Mouse (Mus musculus) forebrain, postnatal 0 days (tissue): Measurements from ENCODE around the gene Gm49361. TPM values are rescaled to one million over a fixed set of nuclear protein-coding genes. Genes with fewer than 3 reads are reported as not detected.
"Not testable (repeated sequence)": the region's sequence is repeated elsewhere in the genome, so short reads cannot be mapped to it uniquely, and the experiment has no call there.

Source experiments
- ATAC-seq: fragments of 200-750 bp; cut with Nextera tagmentation; 2 replicates; pipeline ENCODE4 v1.8.0; 2017; ENCODE audit warnings: mild to moderate bottlenecking, moderate library complexity
- DNase-seq: peaks from one replicate; pipeline ENCODE4 v3.0.0-alpha.2; 2015
- H3K27ac ChIP-seq: fragments of 300-500 bp; sonication (generic); 2 replicates; pipeline ENCODE4 v1.5.1; 2014; ENCODE audit warnings: low read depth, mild to moderate bottlenecking, antibody characterized with exemption, low read length, moderate library complexity, mixed read lengths
- H3K27me3 ChIP-seq: fragments of 300-500 bp; sonication (generic); 2 replicates; pipeline ENCODE4 v1.6.1; 2014; ENCODE audit warnings: mild to moderate bottlenecking, low read length, mixed read lengths; ENCODE audit not compliant: insufficient read depth
- H3K36me3 ChIP-seq: fragments of 300-500 bp; sonication (generic); 2 replicates; pipeline ENCODE4 v1.6.1; 2014; ENCODE audit warnings: mild to moderate bottlenecking, moderate library complexity; ENCODE audit not compliant: insufficient read depth
- H3K4me1 ChIP-seq: fragments of 300-500 bp; sonication (generic); 2 replicates; pipeline ENCODE4 v1.6.1; 2014; ENCODE audit warnings: antibody characterized with exemption; ENCODE audit not compliant: insufficient read depth
- H3K4me2 ChIP-seq: fragments of 300-500 bp; sonication (generic); 2 replicates; pipeline ENCODE4 v1.6.1; 2014; ENCODE audit warnings: low read depth, mild to moderate bottlenecking, moderate library complexity
- H3K4me3 ChIP-seq: fragments of 300-500 bp; sonication (generic); 2 replicates; pipeline ENCODE4 v1.5.1; 2014; ENCODE audit warnings: low read depth, low read length, mixed read lengths
- H3K9ac ChIP-seq: fragments of 300-500 bp; sonication (generic); 2 replicates; pipeline ENCODE4 v1.6.1; 2014; ENCODE audit warnings: mild to moderate bottlenecking
- H3K9me3 ChIP-seq: fragments of 300-500 bp; sonication (generic); 2 replicates; pipeline ENCODE4 v1.6.1; 2016; ENCODE audit warnings: low read length
- CTCF ChIP-seq: sonication (generic); IDR thresholded peaks from 2 replicates; pipeline ENCODE4 v1.5.1; 2016; ENCODE audit warnings: antibody characterized with exemption, control low read depth, low read depth
- WGBS: fragments of 180-500 bp; shearing (Covaris S2); extraction: QIAGEN DNeasy Blood & Tissue Kit; methylation state at CpG from one replicate; pipeline ENCODE4 v1.1.7; 2014; 5-methylcytosine and 5-hydroxymethylcytosine counted together
- polyA plus RNA-seq: library from polyadenylated mRNA; unstranded; fragments of >200 nt; fragmentation: Nextera tagmentation; extraction: Ambion mirVana; gene quantifications from 2 replicates; pipeline ENCODE4 v1.2.1, GENCODE M21; 2015
- total RNA-seq: library from RNA; depleted of rRNA; stranded (reverse); fragments of >200 nt; gene quantifications from 2 replicates; pipeline ENCODE4 v1.2.3, GENCODE M21; 2014

The Gm49361 gene
- total and polyA plus RNA-seq, 2 experiments from 2014 or later: not detected

- no peaks in the 10 kb centered on the region for H3K4me1 ChIP-seq
- ATAC-seq (peak; percentile 32; the same call in 1 of the 2 replicates), DNase-seq (no peak)
- no peak overlapping the region for H3K27ac ChIP-seq
- TF ChIP-seq CTCF: no peak
- no peak overlapping the region for H3K4me2 ChIP-seq
- no peaks in the 10 kb centered on the region for H3K27me3 ChIP-seq
- no peaks in the 10 kb centered on the region for H3K36me3 ChIP-seq
- H3K4me3 ChIP-seq: no peak overlapping the region
- H3K9me3 ChIP-seq: no peaks in the 10 kb centered on the region
- WGBS: 27% methylated on average over 10 of the region's 10 CpGs
- H3K9ac ChIP-seq: no peak overlapping the region
Measured at GRCm38 (mm10) chr14:57760447-57761412, 14.8 kb upstream of the Gm49361 start.

DNA sequence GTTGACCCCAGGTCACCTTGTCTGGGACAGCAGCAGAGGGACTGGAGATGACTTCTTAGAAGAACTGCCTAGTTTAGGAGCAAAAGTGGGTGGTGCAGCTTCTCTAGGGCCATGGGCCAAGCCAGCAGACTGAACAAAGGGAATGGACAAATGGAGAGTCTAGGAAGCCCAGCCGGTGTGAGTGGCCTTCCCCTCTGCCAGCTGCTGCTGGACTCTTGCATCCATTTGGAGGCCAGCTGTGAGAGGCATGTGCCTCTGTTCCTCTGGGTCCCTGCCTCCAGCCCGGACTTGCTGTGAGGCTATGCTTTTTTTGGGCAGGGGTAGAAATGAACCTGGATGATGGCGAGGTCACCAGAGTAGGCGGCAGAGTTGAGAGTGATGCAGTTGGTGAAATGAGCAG lies 12.3 kb upstream of the Gm49361 start, which contains the start of gene Lats2:
Gene Lats2, minus strand, starts transcription at position 152 of the 400 bp plus-strand sequence.
- H3K4me3 ChIP-seq: no peak within 1 kb of the TSS
- no peak for TF ChIP-seq CTCF
- H3K4me1 ChIP-seq: no peaks in the 10 kb centered on the region
- no peak for DNase-seq
- no peak within 1 kb of the TSS for H3K27ac ChIP-seq
- no peaks in the 10 kb centered on the region for H3K27me3 ChIP-seq
- ATAC-seq: no peak
- 86% methylated on average over 4 of the region's 4 CpGs for WGBS
- H3K9me3 ChIP-seq: no peaks in the 10 kb centered on the region
- no peaks in the 10 kb centered on the region for H3K36me3 ChIP-seq
- H3K9ac ChIP-seq: no peak within 1 kb of the TSS
- H3K4me2 ChIP-seq: no peak within 1 kb of the TSS

DNA sequence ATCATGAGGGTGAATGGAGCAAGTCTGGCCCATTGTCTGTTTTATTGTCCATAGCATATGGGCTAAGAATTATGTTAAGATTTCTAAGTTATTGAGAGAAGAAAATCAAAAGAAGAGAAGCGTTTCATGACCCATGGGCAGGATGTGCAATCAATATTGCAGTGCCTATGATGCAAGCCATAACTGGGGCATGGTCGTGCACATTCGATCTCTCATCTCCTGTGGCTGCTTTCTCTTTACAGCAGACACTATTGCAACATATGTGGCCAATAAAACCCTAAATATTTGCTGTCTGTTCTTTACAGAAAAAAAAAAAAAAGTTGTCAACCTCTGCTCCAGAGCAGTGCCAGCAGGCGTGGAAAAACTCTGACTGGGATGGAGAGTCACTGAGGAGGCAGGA lies 10.2 kb upstream of the Gm49361 start:
- no peaks in the 10 kb centered on the region for H3K27me3 ChIP-seq
- H3K4me2 ChIP-seq: no peak overlapping the region
- no peaks in the 10 kb centered on the region for H3K4me1 ChIP-seq
- DNase-seq: no peak
- no peak overlapping the region for H3K9ac ChIP-seq
- no peak overlapping the region for H3K27ac ChIP-seq
- H3K9me3 ChIP-seq: no peaks in the 10 kb centered on the region
- no peak for ATAC-seq
- H3K36me3 ChIP-seq: no peaks in the 10 kb centered on the region
- TF ChIP-seq CTCF: no peak
- H3K4me3 ChIP-seq: no peak overlapping the region
- 83% methylated on average over 4 of the region's 4 CpGs for WGBS

DNA sequence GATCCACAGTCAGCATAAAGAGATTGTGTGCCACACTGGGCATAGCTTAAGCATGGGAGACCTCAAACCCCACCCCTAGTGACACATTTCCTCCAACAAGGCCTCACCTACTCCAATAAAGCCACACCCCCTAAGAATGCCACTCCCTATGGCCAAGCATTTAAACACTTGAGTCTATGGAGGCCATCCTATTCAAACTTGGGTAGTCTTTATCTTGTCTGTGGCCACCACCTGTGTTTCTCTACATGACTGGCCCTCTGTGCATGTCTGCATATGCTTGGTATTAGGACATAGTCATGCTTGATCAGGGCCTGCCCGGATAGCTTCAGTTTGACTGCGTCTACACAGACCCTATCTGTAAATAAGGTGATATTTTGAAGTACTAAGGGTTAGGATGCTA lies 9.8 kb upstream of the Gm49361 start:
- DNase-seq: no peak
- Histone ChIP-seq H3K4me3 (no peak overlapping the region), H3K9me3 (no peaks in the 10 kb centered on the region), H3K9ac (no peak overlapping the region), H3K36me3 (no peaks in the 10 kb centered on the region), H3K27me3 (no peaks in the 10 kb centered on the region), H3K4me2 (no peak overlapping the region), H3K27ac (no peak overlapping the region), H3K4me1 (no peaks in the 10 kb centered on the region)
- no peak for ATAC-seq
- 94% methylated on average over 2 of the region's 2 CpGs for WGBS
- TF ChIP-seq CTCF: no peak

GRCm38 (mm10) chr14:57753351-57753992 lies 7.6 kb upstream of the Gm49361 start:
- H3K4me1 ChIP-seq: no peaks in the 10 kb centered on the region
- no peak for ATAC-seq
- H3K9ac ChIP-seq: no peak overlapping the region
- no peaks in the 10 kb centered on the region for H3K9me3 ChIP-seq
- no peak for DNase-seq
- H3K27me3 ChIP-seq: no peaks in the 10 kb centered on the region
- TF ChIP-seq CTCF: no peak
- no peaks in the 10 kb centered on the region for H3K36me3 ChIP-seq
- H3K4me3 ChIP-seq: no peak overlapping the region
- H3K27ac ChIP-seq: no peak overlapping the region
- no peak overlapping the region for H3K4me2 ChIP-seq
- 15% methylated on average over 9 of the region's 9 CpGs for WGBS

DNA sequence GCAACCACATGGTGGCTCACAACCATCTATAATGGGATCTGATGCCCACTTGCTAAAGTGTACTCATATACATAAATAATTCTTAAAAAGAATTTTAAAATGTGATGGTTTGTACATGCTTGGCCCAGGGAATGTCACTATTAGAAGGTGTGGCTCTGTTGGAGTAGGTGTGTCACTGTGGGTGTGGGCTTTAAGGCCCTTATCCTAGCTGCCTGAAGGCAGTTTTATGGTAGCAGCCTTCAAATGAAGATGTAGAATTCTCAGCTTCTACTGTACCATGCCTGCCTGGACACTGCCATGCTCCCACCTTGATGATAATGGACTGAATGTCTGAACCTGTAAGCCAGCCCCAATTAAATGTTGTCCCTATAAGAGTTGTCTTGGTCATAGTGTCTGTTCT lies 5.1 kb upstream of the Gm49361 start:
- not testable (repeated sequence) for H3K27me3 ChIP-seq, ATAC-seq, H3K4me3 ChIP-seq, H3K9me3 ChIP-seq, H3K4me2 ChIP-seq, H3K4me1 ChIP-seq, H3K9ac ChIP-seq, DNase-seq, H3K36me3 ChIP-seq, H3K27ac ChIP-seq

DNA sequence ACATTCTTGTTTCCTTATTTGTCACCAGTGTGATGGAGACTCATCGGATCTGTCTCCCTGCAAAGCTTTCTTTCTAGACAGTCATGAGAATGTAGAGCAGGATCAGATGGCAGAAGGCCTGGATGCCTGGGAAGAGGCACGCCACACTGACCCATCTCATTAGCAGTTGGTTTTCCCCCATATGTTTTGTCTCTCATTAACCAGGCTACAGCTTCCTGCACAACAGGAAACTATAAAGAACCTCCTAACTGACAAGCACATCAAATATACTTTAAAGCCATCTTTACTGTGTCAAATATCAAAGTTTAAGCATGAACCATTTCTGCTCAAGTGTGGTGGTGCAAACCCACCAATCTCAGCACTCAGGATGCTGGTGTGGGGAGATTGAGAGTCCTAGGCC lies 3.6 kb upstream of the Gm49361 start:
- Histone ChIP-seq H3K9me3 (no peaks in the 10 kb centered on the region), H3K4me3 (no peak overlapping the region), H3K4me1 (no peaks in the 10 kb centered on the region; the same call in 1 of the 2 replicates), H3K27me3 (no peaks in the 10 kb centered on the region), H3K4me2 (no peak overlapping the region), H3K27ac (no peak overlapping the region), H3K9ac (no peak overlapping the region), H3K36me3 (no peaks in the 10 kb centered on the region)
- no peak for TF ChIP-seq CTCF
- 75% methylated on average over 2 of the region's 2 CpGs for WGBS
- ATAC-seq: no peak
- no peak for DNase-seq
